Mouse (Mus musculus): ENCODE measurements around the gene Zbtb7b. TPM values are rescaled to one million over a fixed set of nuclear protein-coding genes. Genes with fewer than 3 reads are reported as not detected.

Gene Zbtb7b
- total RNA-seq, 2 experiments from 2014 or later = 62.3 to 62.4 TPM

- DNase-seq = peak; percentile 82
Measured at GRCm38 (mm10) chr3:89390111-89390515, 4.5 kb downstream of the Zbtb7b start.

- DNase-seq = no peak
Measured at GRCm38 (mm10) chr3:89388901-89389740, 5.5 kb downstream of the Zbtb7b start.

- DNase-seq = peak; percentile 82
Measured at GRCm38 (mm10) chr3:89388134-89388881, 6.3 kb downstream of the Zbtb7b start.

GRCm38 (mm10) chr3:89387632-89388031 lies 6.9 kb downstream of the Zbtb7b start:
- DNase-seq = peak; percentile 72

GRCm38 (mm10) chr3:89386438-89387420 lies 7.8 kb downstream of the Zbtb7b start:
- DNase-seq = peak; percentile 66

GRCm38 (mm10) chr3:89385451-89385850 lies 9.1 kb downstream of the Zbtb7b start:
- no peak for DNase-seq

GRCm38 (mm10) chr3:89384331-89385076 lies 10.1 kb downstream of the Zbtb7b start:
- no peak for DNase-seq

GRCm38 (mm10) chr3:89383651-89384255 lies 10.8 kb downstream of the Zbtb7b start:
- no peak for DNase-seq

GRCm38 (mm10) chr3:89382950-89383349 lies 11.6 kb downstream of the Zbtb7b start:
- no peak for DNase-seq

- DNase-seq = no peak
Measured at GRCm38 (mm10) chr3:89382033-89382882, 12.3 kb downstream of the Zbtb7b start.

GRCm38 (mm10) chr3:89381233-89381632 lies 13.3 kb downstream of the Zbtb7b start:
- no peak for DNase-seq

GRCm38 (mm10) chr3:89380711-89381110 lies 13.9 kb downstream of the Zbtb7b start:
- DNase-seq = no peak

- no peak for DNase-seq
Measured at GRCm38 (mm10) chr3:89380291-89380690, 14.3 kb downstream of the Zbtb7b start.

- DNase-seq = peak; percentile 70
Measured at GRCm38 (mm10) chr3:89379388-89380131, 15.0 kb downstream of the Zbtb7b start.

GRCm38 (mm10) chr3:89378394-89379067 lies 16.0 kb downstream of the Zbtb7b start:
- peak; percentile 83 for DNase-seq

- DNase-seq = peak; percentile 17
Measured at GRCm38 (mm10) chr3:89377831-89378230, 16.7 kb downstream of the Zbtb7b start.

GRCm38 (mm10) chr3:89373581-89374231 lies 20.9 kb downstream of the Zbtb7b start:
- no peak for DNase-seq

- DNase-seq = peak; percentile 40
Measured at GRCm38 (mm10) chr3:89367338-89367737, 27.2 kb downstream of the Zbtb7b start.

All from adrenal gland, postnatal 10 days (tissue).